8 mouse cellular contexts compared by ENCODE assay signal in the genomic region with DNA sequence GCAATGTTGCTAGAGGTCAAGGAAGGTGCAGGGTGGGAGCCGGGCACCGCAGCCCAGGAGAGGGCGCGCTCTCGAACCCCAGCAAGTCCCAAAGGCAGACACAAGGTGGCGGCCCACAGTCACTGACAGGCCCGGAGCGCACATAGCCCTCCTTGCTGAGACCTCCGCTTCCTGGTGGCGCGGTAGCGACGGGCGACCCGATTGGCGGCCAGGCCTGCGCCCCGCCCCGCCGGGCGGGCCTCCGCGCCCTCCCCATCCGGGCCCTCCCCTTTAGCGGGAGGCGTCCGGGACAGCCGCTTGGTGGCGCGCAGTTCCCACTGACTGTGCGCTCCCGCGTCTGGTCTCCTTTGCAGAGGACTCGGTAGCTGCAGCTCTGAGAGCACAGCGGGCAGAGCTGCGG. TPM values are rescaled to one million over a fixed set of nuclear protein-coding genes. Genes with fewer than 3 reads are reported as not detected.
DNase-seq lines count a peak whose midpoint lies in the region; ATAC-seq and TF ChIP-seq lines count a peak whose summit lies in the region.

5730507C01Rik (plus strand) TSS at position 340 of the 400 bp plus-strand sequence.

- TF ChIP-seq CTCF in embryonic fibroblast, embryonic 13.5 days (IDR thresholded peaks at IDR 0.05; ENCODE audit: borderline replicate concordance, insufficient read depth, low read length) = 0 out of 2 replicates have a peak, but pooled peaks have one; percentile 25
- TF ChIP-seq CTCF in liver, embryonic 14.5 days (IDR thresholded peaks at IDR 0.05; ENCODE audit: low read depth) = no peak; the same call in 1 of the 2 replicates

- H3K4me2 ChIP-seq in heart, embryonic 16.5 days (ENCODE audit: low read depth, low read length) = peak within 1 kb of the TSS; percentile 41
- H3K4me2 ChIP-seq in liver, embryonic 14.5 days (ENCODE audit: low read depth) = peak within 1 kb of the TSS; percentile 43
- H3K4me2 ChIP-seq in neural tube, embryonic 14.5 days (ENCODE audit: low read depth, low read length) = peak within 1 kb of the TSS; percentile 33

- 4% methylated on average over 36 of the region's 36 CpGs for WGBS in heart, embryonic 16.5 days
- WGBS in liver, embryonic 14.5 days (ENCODE audit: insufficient replicate concordance) = 6% methylated on average over 34 of the region's 36 CpGs
- 3% methylated on average over 31 of the region's 36 CpGs for WGBS in neural tube, embryonic 14.5 days

- no peaks in the 10 kb centered on the region for H3K4me1 ChIP-seq in embryonic fibroblast, embryonic 13.5 days (ENCODE audit: control insufficient read depth, insufficient read depth, low read length)
- no peaks in the 10 kb centered on the region for H3K4me1 ChIP-seq in heart, embryonic 16.5 days (ENCODE audit: control insufficient read depth, insufficient read depth, low read length)
- H3K4me1 ChIP-seq in liver, embryonic 14.5 days (replicated peaks; ENCODE audit: control insufficient read depth in 2 of 2, insufficient read depth in 2 of 2, low read length in 1 of 2) = no peaks in the 10 kb centered on the region
- H3K4me1 ChIP-seq in neural tube, embryonic 14.5 days (ENCODE audit: control insufficient read depth, insufficient read depth, low read length) = no peaks in the 10 kb centered on the region

- H3K36me3 ChIP-seq in heart, embryonic 16.5 days (ENCODE audit: control insufficient read depth, insufficient read depth) = no peaks in the 10 kb centered on the region
- no peaks in the 10 kb centered on the region for H3K36me3 ChIP-seq in liver, embryonic 14.5 days (replicated peaks; ENCODE audit: control insufficient read depth, insufficient read depth, low read depth)
- H3K36me3 ChIP-seq in neural tube, embryonic 14.5 days (ENCODE audit: control insufficient read depth, insufficient read depth, low read length) = no peaks in the 10 kb centered on the region

- H3K27me3 ChIP-seq in heart, embryonic 16.5 days (ENCODE audit: control insufficient read depth, insufficient read depth, low read length) = no peaks in the 10 kb centered on the region
- H3K27me3 ChIP-seq in liver, embryonic 14.5 days (ENCODE audit: control insufficient read depth, insufficient read depth, low read length) = no peaks in the 10 kb centered on the region
- no peaks in the 10 kb centered on the region for H3K27me3 ChIP-seq in neural tube, embryonic 14.5 days (ENCODE audit: control insufficient read depth, insufficient read depth, low read length)

- H3K27ac ChIP-seq in embryonic fibroblast, embryonic 13.5 days (ENCODE audit: insufficient read depth, low read length) = no peak within 1 kb of the TSS; the same call in 1 of the 2 replicates
- H3K27ac ChIP-seq in heart, embryonic 16.5 days (ENCODE audit: low read length) = no peak within 1 kb of the TSS
- no peak within 1 kb of the TSS for H3K27ac ChIP-seq in liver, embryonic 14.5 days
- no peak within 1 kb of the TSS for H3K27ac ChIP-seq in neural tube, embryonic 14.5 days (ENCODE audit: low read depth, low read length)

- no peak for TF ChIP-seq EP300 in liver, embryonic 14.5 days (IDR thresholded peaks at IDR 0.05; ENCODE audit: low read depth)

- H3K9me3 ChIP-seq in heart, embryonic 16.5 days (replicated peaks; ENCODE audit: control insufficient read depth, low read length) = peaks cover 4% of the 10 kb centered on the region
- H3K9me3 ChIP-seq in liver, embryonic 14.5 days (ENCODE audit: control insufficient read depth, low read length) = no peaks in the 10 kb centered on the region
- H3K9me3 ChIP-seq in neural tube, embryonic 14.5 days (ENCODE audit: control insufficient read depth, low read length) = no peaks in the 10 kb centered on the region

- TF ChIP-seq POLR2A in embryonic fibroblast, embryonic 13.5 days (IDR thresholded peaks at IDR 0.05; ENCODE audit: low read depth, low read length) = no peak; the same call in 1 of the 2 replicates

- DNase-seq in adrenal gland, postnatal 10 days = peak; percentile 65
- peak; percentile 67 for DNase-seq in kidney, postnatal 10 days
- peak in 1 of 3 experiments; percentile 1 for DNase-seq in liver, embryonic 14.5 days (ENCODE audit: low read depth in 3 of 3, low spot score in 3 of 3)
- peak; percentile 31 for DNase-seq in urinary bladder, postnatal 25 days (ENCODE audit: low spot score)
- no peak for DNase-seq in cerebellum, adult 9-11 months

- H3K9ac ChIP-seq in heart, embryonic 16.5 days (ENCODE audit: low read length) = no peak within 1 kb of the TSS
- H3K9ac ChIP-seq in liver, embryonic 14.5 days (replicated peaks) = no peak within 1 kb of the TSS
- H3K9ac ChIP-seq in neural tube, embryonic 14.5 days (replicated peaks; ENCODE audit: low read depth, low read length) = peak within 1 kb of the TSS; percentile 41

- peak; percentile 32; the same call in 1 of the 2 replicates for ATAC-seq in heart, embryonic 16.5 days (replicated peaks; ENCODE audit: extremely low read depth, insufficient read depth, low FRiP score)
- peak; percentile 51; the same call in 1 of the 2 replicates for ATAC-seq in liver, embryonic 14.5 days (ENCODE audit: insufficient read depth)
- peak; percentile 89 for ATAC-seq in neural tube, embryonic 14.5 days (ENCODE audit: low read depth)

- H3K4me3 ChIP-seq in embryonic fibroblast, embryonic 13.5 days (ENCODE audit: insufficient read depth, low read length) = peak within 1 kb of the TSS; percentile 50
- peak within 1 kb of the TSS; percentile 42 for H3K4me3 ChIP-seq in heart, embryonic 16.5 days (ENCODE audit: low read length)
- H3K4me3 ChIP-seq in liver, embryonic 14.5 days (ENCODE audit: insufficient read depth in 1 of 2, low read depth in 2 of 2, low read length in 2 of 2) = peak within 1 kb of the TSS; percentile 27 to 33; a peak in 3 of 4 replicates
- H3K4me3 ChIP-seq in neural tube, embryonic 14.5 days (ENCODE audit: low read depth, low read length) = peak within 1 kb of the TSS; percentile 35

RNA-seq across cellular contexts. Expression of gene 5730507C01Rik, which starts in this region (rescaled TPM):
- under 1 TPM; 0.85 to 0.93 TPM for total RNA-seq in adrenal gland, postnatal 10 days (2021)
- polyA plus RNA-seq in embryonic fibroblast, embryonic 13.5 days (2011; ENCODE audit: insufficient read length, low read depth, missing spikeins) = 2.3 and 2.5 TPM in 2 replicates
- 0.43 and 0.49 TPM in 2 replicates for polyA plus RNA-seq in heart, embryonic 16.5 days (2015; fragmentation: Nextera tagmentation; extraction: Ambion mirVana)
- 0.02 and 0.03 TPM in 2 replicates for polyA plus RNA-seq in liver, embryonic 14.5 days (2012; rRNA removed)
- 0.09 and 0.27 TPM in 2 replicates for polyA plus RNA-seq in liver, embryonic 14.5 days (2014; fragmentation: Nextera tagmentation; extraction: Ambion mirVana)
- 4.6 and 6.6 TPM in 2 replicates for polyA plus RNA-seq in neural tube, embryonic 14.5 days (2014; fragmentation: Nextera tagmentation; extraction: Ambion mirVana)

Comparison
In these comparisons a context has a peak if more than half of its experiments do, and no peak if none do; other contexts are left out.
1. Peak in DNase-seq in adrenal gland, postnatal 10 days; RNA of the gene not detected or under 1 TPM.
2. Peak in ATAC-seq, H3K4me3 ChIP-seq and H3K4me2 ChIP-seq in heart, embryonic 16.5 days; RNA of the gene not detected or under 1 TPM.
3. Peak in ATAC-seq, H3K4me3 ChIP-seq and H3K4me2 ChIP-seq in liver, embryonic 14.5 days; RNA of the gene not detected or under 1 TPM.
4. ATAC-seq: peak in every context shown above with its lines; median percentile 89 in neural tube, embryonic 14.5 days; 51 in liver, embryonic 14.5 days; 32 in heart, embryonic 16.5 days.